Mouse (Mus musculus) cerebellum, postnatal 10 days (tissue): ENCODE measurements around the gene Oas2.
A peak's percentile ranks its signal among the peaks of the same experiment; 100 is the strongest.

ENCODE experiments used
- DNase-seq, 2 experiments: peaks; one replicate each; pipeline ENCODE4 v3.0.0; 2021; ENCODE audit warnings: mixed read lengths in 2 of 2

The Oas2 gene

DNA sequence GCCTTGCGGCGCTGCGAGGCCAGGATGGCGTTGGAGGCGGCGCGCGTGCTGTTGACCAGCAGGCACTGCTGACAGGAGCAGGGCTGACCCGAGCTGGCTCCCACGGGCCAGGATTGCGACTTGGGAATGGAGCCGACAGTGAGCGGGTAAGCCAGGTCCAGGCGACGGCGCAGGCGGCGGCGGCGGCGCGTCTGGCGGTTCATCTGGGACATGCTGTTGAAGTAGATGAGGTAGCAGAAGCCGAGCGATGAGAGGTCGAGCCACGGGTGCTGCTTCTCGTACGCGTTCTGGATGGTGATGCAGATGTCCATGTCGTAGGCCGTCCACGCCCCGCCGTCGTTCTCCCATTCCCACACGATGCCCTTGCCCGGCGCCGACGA is 55.0 kb downstream of the Oas2 start:
- peak; percentile 77 to 78 for DNase-seq

GRCm38 (mm10) chr5:120693931-120694694 is 55.5 kb downstream of the Oas2 start:
- no peak for DNase-seq

DNA sequence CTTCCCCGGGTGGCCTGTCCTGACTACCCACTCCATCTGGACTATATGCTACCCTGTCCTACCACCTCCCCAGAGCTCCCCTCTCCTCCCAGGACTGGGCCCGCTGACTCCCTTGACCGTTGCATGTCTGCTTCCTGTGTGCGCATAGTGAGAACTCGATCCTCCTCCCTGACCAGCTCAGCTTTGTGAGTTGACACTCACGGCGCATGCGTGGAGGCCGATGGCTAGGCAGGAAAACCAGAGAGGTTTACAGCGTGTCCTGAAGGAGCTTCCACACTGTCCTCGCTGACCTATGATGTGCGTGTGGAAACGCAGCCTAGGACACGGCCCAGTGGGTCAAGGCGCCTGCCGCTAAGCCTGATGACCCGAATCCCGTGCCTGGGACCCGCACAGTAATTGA is 57.6 kb downstream of the Oas2 start:
- DNase-seq = no peak

DNA sequence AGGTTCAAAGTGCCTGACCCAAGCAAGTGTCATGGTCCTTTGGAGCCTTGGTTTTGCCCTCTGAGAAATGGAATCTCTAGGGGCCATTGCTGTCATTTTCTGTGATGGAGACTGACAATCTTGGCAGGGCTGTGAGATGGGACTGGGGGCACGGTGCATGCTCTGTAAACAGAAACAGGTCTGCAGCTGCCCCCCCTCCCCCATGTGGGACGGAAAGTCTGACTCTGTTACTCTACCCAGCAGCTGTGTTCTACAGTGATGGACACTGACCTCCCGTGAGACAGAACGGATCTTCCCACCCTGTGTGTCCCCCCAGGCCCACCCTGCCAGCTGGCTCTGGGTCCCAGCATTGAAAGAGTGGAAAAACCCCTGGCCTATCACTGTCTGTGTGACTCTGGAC is 59.2 kb downstream of the Oas2 start:
- no peak for DNase-seq

DNA sequence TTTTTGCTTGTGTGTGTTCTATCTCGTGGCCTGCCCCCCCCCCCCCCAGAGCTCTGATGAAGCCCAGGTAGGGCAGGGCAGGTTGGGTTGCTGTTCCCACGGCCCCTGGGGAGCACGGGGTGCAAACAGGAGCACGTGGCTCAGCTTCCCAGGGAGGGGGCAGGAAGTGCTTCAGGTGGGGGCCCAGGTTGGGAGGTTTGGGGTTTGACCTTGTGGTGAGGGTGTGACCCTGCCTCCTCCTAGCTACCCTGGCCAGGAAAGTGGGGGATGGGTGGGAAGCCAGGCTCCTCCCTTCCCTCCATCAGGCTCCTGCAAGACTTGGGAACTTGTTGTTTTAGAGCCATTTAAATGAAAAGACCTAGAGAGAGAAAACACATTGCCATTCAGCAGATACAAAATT is 61.2 kb downstream of the Oas2 start:
- DNase-seq = no peak

DNA sequence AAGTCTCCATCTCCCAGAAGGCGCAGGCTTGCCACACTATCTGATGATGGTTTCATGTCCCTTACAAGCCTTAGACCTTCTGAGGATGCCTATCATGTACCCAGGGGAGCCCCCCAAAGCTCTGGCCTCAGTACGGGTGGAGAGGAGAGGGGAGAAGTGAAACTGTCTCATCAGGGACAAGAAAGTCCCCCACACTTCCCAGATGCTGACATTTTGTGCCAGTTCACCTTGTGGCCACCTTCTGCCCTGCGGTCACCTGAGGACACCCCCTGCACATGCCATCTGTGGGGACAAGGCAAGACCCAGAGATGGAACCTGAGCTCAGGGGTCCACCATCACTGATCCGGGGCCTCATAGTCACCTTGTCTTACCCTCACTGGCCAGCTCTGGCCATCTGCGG is 61.8 kb downstream of the Oas2 start:
- DNase-seq = no peak

- DNase-seq = no peak
Measured at GRCm38 (mm10) chr5:120687484-120687851, 62.2 kb downstream of the Oas2 start.

DNA sequence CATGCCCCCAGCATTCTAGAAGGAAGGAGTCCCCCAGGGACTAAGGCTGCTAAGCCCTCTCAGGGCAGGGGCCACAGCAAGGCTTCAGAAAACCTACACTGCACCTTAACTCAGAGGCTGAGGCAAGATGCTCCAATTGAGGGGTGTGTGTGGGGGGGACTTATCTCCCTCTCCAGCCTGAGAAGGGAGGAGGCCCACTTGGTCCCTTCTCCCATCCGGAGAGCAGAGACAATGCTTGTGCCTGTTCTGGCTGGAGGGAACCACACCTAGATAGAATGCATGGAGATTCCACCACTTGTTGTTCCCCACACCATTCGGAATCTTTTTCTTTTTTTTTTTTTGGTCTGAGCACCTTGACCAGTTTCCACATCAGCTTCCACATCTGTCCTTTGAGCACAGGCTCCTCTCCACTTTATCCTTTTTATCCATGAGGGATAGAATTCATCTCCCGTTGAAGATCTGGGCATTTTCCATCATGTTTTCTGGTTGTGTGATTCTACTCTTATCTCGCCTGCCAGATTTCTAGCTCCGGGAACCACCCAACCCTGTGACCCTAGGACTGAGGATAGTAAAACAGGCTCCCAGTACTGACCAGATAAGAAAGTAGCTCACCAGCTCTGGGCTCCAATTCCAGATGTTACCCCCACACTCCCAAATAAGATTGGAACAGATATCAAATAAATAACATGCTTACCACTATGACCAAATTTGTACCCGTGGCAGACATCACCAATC is 62.7 kb downstream of the Oas2 start:
- DNase-seq = no peak

- no peak for DNase-seq
Measured at GRCm38 (mm10) chr5:120685678-120686077, 64.0 kb downstream of the Oas2 start.

GRCm38 (mm10) chr5:120682982-120683771 is 66.5 kb downstream of the Oas2 start:
- DNase-seq = peak in 1 of 2 experiments; percentile 37

- DNase-seq = peak; percentile 78 to 85
Measured at GRCm38 (mm10) chr5:120680918-120681317, 68.7 kb downstream of the Oas2 start.
